Mouse (Mus musculus) right cerebral cortex, postnatal 36 days (tissue): ENCODE measurements at regions not wholly inside any gene's neighbourhood (a gene's known extent, or its start where the extent isn't known, plus 50 kb on each side); places are given as distances from the start of the nearest gene placed in this dataset.
"Not testable (repeated sequence)": the region's sequence is repeated elsewhere in the genome, so short reads cannot be mapped to it uniquely, and the experiment has no call there.

Experiments
- DNase-seq, 2 experiments: peaks; one replicate each; pipeline ENCODE4 v3.0.0; 2022; ENCODE audit warnings: low spot score in 2 of 2, mixed read lengths in 1 of 2

DNA sequence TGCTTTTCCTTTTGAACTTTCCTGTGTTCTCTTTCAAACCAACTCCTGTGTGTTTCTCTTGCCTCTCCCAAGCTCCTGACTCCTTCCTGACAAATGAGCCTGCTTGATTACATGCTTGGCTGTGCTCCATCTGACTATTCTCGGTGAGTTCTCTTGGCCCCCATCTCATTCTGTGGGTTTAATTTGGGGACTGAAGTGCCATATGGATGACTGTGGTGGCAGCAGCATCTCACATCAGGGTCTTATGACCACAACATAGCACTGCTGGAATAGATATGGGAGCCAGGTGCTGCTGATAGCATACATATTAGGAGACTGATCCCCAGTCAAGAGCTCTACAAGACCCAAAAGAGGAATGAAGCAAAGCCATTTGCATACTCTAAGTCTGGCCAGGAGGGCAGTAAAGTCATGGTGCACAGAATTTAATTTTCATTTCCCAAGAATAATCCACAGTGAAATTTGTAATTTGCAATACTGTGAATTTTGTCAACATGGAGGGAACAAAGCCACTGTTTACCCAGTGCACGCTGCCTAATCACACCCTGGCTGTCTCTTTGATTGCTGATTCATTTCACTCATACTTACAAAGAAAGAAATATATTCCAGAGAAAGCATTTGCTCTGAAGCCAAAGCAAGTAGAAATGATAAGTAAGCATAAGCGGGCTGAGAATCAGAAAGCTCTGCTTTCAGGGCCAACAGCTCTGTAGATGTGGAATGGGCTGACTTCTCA lies 1478.4 kb upstream of the Gm7489 start:
- DNase-seq: no peak

DNA sequence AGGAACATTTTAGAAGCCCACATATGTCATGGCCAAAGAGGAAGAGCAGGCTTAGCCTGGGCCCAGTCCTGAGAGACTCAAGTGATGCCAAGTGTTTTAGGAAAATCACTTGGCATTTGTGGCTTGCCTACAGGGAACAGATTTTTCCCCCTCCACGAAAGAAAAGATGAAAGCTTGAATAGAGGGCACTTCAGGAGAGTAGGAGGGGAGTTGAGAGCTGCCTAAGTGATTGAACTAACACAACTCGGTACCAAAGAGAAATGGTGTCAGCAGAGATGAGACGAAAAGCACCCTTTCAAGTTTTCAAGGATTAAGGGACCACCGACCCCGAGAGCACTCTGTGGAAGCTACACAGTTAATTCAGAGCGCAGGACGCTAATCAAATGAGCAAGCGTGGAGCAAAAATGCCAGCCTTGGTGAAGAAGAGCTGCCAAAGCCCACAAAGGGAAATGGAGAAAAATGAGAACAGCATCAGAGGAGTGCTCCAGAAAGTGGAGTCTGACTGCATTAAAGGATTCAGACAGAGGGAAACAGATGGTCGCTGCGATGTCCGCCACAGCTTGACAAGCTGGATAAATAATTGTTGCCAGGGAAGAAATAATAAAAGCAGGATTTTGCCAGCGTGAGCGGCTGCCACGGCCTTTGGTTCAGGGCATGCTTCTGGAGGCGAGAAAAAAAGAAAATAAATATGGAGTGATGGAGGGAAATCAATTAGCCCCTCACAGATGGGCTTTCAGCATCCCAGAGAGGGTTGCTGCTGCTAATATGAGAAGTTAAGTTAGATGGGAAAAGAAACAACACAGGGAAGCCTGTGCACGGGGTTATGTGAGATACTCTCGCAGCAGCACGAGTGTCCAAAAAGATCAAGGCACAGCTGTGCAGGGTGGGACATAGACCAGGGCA lies 1471.6 kb upstream of the Gm7489 start:
- peak in 1 of 2 experiments; percentile 1 for DNase-seq

GRCm38 (mm10) chr15:52425976-52426375 lies 1458.7 kb upstream of the Gm7489 start:
- no peak for DNase-seq

DNA sequence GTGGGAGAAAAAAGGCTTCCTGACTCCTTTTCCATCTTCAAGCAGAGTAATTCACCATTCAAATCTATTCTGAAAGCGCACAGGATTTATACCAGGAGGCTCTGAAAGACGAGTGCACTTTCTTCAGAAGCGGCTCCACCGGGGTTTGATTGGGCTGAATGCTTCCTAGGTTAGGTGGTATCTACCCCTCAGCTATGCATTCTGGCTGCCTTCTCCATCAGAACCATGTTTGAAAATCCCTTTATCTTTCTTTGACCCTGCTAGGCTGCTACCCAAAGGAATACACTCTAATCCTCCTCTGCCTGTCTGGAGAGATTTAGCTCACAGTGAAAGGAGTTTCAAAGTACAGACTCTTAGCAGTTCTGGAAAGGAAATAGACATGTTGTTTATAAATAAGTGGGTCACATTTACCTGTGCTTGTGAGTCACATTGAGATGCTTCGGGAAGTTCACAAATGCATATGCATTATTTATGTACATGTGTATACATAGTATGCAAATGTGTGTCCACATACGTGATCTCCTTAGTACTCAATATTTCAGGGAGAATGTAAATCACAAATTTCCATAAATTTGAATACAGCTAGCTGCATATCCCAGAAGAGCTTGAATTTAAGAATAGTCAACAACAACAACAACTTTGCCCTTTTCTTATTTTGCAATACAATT lies 1454.1 kb upstream of the Gm7489 start:
- DNase-seq: no peak

- DNase-seq: no peak
Observed at GRCm38 (mm10) chr15:52433639-52434038, 1451.1 kb upstream of the Gm7489 start.

GRCm38 (mm10) chr15:52438403-52438802 lies 1446.3 kb upstream of the Gm7489 start:
- no peak for DNase-seq

GRCm38 (mm10) chr15:52458782-52459181 lies 1425.9 kb upstream of the Gm7489 start:
- DNase-seq: peak; percentile 66

DNA sequence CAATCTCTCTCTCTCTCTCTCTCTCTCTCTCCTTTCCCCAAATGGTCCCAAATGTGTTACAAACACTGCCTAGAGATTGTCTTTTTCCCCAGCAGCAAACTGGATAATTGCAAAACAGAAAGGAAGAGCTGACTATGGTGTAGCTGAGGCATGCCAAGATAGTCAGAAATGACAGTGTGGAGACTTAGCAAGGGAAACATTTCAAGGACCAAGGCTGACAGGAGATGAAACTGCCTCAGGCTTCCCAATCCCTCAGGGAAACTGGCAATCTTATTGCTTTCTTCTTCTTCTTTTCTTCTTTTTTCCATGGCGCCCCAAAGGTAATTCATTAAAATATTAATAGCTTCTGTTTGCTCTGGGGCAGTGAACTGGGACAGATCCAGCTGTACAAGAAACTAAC lies 1425.4 kb upstream of the Gm7489 start:
- DNase-seq: no peak

DNA sequence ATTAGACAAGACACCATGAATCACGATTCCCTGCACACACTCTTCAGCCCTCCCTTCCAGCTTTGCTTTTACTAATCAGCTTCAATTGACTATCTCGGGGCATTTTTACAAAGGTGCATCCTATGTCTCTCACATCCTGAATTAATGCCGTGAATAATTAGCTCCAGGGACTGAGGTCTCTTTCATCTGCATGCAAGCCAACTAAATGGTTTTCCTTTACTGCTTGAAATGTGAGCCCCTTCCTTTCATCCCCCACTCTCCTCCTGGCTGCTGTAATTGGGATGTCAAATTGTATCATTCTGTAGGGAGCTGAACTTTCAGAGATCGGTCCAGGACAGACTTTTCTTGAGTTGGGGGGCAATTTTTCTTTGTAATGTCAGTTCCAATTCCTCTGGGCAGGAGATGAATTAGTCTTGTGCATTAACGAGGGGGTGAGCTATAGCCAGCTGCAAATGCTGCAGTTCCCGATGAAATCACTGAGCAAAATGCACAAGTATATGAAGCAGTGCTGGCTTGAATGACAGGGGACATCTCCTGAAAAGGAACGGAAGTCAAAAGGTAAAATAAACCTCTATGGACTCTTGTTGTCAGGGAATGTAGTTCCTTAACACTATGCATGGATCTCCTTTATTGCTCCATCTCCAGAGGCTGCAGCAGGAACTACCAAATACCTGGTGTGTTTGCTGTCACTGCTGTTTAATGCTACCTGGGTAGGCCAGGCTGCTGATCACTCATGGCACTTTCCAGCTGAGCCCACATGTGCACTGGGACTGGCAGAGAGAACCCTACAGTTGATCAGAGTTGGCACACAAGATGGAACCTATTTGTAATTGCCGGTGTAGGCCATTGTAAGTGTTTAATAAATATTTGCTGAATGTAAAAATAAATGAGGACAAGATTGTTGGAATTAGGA lies 1420.2 kb upstream of the Gm7489 start:
- no peak for DNase-seq

DNA sequence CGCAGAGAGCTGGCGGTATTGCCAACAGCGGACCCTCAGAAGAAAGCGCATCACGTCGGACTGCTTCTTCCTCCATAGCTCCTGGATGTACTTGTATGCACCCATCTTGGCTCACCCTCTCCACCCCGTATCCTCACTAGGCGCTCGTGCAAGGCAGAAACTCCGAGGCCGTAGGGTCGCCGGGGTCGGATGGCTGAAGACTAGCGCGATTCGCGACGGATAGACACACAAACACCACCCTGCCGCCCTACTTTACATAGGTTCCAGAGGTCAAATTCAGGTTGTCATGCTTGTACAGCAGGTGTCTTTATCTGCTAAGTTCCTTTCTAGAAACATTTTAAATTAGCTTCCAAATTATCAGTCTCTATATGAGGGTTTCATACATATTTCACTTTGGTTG lies 1406.6 kb upstream of the Gm7489 start:
- DNase-seq: not testable (repeated sequence)

- DNase-seq: no peak
Observed at GRCm38 (mm10) chr15:52480834-52481233, 1403.9 kb upstream of the Gm7489 start.

DNA sequence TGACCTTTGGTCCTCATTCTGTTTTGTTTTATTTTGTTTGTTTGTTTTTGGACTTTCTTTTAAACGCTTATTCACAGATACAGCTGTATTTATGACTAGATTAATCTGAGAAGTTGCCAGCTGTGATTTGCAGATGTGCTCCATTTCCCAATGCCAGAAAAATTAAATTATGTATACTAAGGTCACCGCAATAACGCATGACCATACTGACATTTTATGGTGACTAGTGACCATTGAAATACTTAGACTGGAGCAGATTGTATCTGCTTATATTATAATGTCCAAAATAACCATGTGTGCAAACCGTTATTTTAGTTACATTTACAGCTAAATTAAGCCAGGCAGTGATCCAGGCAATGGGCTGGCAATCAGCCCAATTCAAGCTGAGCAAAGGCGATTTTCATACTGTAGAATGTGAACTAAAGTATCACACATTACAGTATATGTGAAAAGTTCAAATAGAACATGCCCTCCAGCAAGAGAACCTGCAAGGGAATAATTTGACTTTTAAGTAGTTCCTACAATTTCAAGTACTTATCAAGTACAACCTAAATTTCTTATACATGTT lies 1401.0 kb upstream of the Gm7489 start:
- DNase-seq: no peak

- DNase-seq: no peak
Observed at GRCm38 (mm10) chr15:52484276-52484675, 1400.4 kb upstream of the Gm7489 start.

GRCm38 (mm10) chr15:52505278-52505831 lies 1379.4 kb upstream of the Gm7489 start:
- no peak for DNase-seq

DNA sequence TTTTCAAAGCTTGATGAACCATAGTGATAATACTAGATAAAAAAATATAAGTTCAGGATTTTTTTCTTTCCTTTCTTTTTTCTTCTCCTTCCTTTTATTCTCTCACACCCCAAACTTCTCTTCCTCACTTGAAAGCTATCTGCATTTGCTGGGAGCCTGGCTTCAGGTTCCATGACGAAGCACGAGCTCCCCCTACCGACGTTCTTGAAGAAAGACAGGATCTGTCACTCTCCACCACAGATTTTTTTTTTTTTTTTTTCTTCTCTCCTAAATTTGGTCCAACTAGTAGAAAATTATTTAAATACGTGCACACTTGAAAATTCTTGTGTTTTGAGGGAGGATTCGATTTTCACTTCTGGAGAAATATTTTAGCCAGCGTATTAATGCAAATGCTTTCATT lies 1377.8 kb upstream of the Gm7489 start:
- no peak for DNase-seq

GRCm38 (mm10) chr15:52508609-52509008 lies 1376.1 kb upstream of the Gm7489 start:
- no peak for DNase-seq

GRCm38 (mm10) chr15:52510137-52510536 lies 1374.6 kb upstream of the Gm7489 start:
- no peak for DNase-seq

DNA sequence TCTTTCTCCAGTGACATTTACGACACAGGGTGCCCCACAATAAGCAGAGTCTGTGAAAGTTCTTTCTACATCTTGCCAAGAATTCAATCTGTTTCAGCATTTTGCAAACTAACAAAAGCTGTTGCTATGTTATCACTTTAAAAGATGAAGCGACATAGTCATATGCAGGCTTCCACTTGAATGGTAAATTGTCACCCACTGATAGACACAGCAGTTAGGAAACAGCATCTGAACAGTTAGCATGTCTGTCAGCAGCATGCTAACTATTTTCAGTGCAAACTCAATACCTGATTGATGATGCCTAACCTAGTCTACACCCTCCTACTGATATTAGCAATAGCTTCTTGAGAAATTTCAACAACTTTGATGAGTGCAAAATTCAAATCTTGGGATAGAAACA lies 1348.1 kb upstream of the Gm7489 start:
- no peak for DNase-seq

DNA sequence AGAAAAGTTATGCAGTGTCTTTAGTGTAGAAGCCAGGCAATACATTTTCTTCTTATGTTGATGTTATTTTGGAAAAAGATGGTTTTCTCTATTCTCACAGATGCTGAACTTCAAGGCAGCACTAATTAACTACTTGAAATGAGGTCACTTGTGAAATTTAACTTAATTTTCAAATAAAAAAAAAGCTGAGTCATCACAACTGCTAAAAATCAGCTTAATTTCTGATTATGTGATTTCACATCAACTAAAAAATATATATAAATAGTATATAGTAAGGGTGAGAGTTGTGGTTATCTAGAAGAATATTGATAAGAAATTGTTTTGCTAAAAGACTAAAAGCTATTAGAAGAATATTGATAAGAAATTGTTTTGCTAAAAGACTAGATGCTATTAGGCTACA lies 1326.0 kb upstream of the Gm7489 start:
- no peak for DNase-seq

DNA sequence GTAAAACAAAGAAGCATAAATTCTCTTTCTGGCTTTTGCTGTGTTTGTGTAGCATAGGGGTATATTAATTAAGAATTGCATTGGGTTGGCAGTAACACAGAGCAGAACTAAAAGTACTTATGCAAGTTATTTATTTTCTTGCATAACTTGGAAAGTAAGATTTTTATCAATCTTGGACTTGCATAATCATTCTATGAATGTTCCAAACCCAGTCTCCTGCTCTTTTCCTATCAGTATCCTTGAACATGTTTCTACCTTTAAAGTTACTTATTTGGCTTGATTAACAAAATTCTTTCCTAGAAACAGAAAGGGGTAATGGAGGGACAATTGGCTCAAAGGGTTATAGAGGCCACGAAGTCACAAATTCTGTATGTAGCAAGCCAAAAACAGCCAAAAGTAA lies 1320.6 kb upstream of the Gm7489 start:
- no peak for DNase-seq

DNA sequence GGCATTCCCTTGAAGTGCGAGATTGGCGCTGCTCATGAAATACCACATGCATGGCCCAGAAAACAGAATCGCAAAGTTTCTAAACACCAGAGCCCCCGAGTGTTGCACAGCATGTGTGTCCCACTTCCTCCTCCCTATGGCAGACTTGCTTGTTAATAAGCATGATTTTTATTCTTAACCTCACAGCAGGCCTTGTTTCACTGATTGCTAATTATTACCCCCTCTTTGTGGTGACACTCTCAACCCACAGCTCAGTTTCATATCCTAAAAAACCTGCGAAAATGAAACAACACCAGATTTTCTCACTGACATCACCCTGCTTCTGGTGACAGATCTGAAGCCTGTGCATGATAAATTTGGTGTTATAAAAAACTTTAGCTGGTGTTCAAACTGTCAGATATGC lies 1319.3 kb upstream of the Gm7489 start:
- DNase-seq: peak; percentile 10 to 22
